Mouse (Mus musculus): ENCODE results near the gene Tfip11. TPM values are rescaled to one million over a fixed set of nuclear protein-coding genes. Genes with fewer than 3 reads are reported as not detected.
A peak's percentile ranks its signal among the peaks of the same experiment; 100 is the strongest.
"Not testable (repeated sequence)": the region's sequence is repeated elsewhere in the genome, so short reads cannot be mapped to it uniquely, and the experiment has no call there.

Gene Tfip11
- polyA plus RNA-seq, 1 experiment from 2014 or later, result 16.6 TPM

- Histone ChIP-seq H3K27me3 (ENCODE audit: control insufficient read depth, insufficient read depth, low read length) (no peaks in the 10 kb centered on the region), H3K9ac (replicated peaks; ENCODE audit: low read depth, low read length) (no peak overlapping the region), H3K4me1 (ENCODE audit: control insufficient read depth, insufficient read depth, low read length) (no peaks in the 10 kb centered on the region), H3K9me3 (ENCODE audit: control insufficient read depth, low read depth, low read length) (no peaks in the 10 kb centered on the region), H3K4me3 (ENCODE audit: low read depth, low read length) (no peak overlapping the region), H3K36me3 (ENCODE audit: control insufficient read depth, insufficient read depth, low read length) (no peaks in the 10 kb centered on the region; the same call in none of the 2 replicates), H3K4me2 (replicated peaks; ENCODE audit: low read depth, low read length) (no peak overlapping the region), H3K27ac (ENCODE audit: low read length) (0 out of 2 replicates have a peak overlapping the region, but pooled peaks have one; percentile 11)
- 79% methylated on average over 4 of the region's 4 CpGs for WGBS
- ATAC-seq (ENCODE audit: insufficient number of reproducible peaks, insufficient read depth, low FRiP score, low read depth), result no peak
These were observed 24.5 kb upstream of the Tfip11 start for GRCm38 (mm10) chr5:112301694-112302093.

- no peak overlapping the region for H3K9ac ChIP-seq (replicated peaks; ENCODE audit: low read depth, low read length)
- H3K4me1 ChIP-seq (ENCODE audit: control insufficient read depth, insufficient read depth, low read length), result no peaks in the 10 kb centered on the region
- no peak overlapping the region for H3K4me3 ChIP-seq (ENCODE audit: low read depth, low read length)
- no peak overlapping the region for H3K4me2 ChIP-seq (replicated peaks; ENCODE audit: low read depth, low read length)
- H3K27ac ChIP-seq (ENCODE audit: low read length), result no peak overlapping the region
- peak; percentile 81 for ATAC-seq (ENCODE audit: insufficient number of reproducible peaks, insufficient read depth, low FRiP score, low read depth)
- WGBS, result 66% methylated on average over 5 of the region's 5 CpGs
- no peaks in the 10 kb centered on the region for H3K27me3 ChIP-seq (ENCODE audit: control insufficient read depth, insufficient read depth, low read length)
- no peaks in the 10 kb centered on the region; the same call in none of the 2 replicates for H3K36me3 ChIP-seq (ENCODE audit: control insufficient read depth, insufficient read depth, low read length)
- H3K9me3 ChIP-seq (ENCODE audit: control insufficient read depth, low read depth, low read length), result no peaks in the 10 kb centered on the region
These were observed 23.8 kb upstream of the Tfip11 start for GRCm38 (mm10) chr5:112302310-112302709.

- Histone ChIP-seq H3K9ac (replicated peaks; ENCODE audit: low read depth, low read length) (no peak overlapping the region), H3K27ac (ENCODE audit: low read length) (no peak overlapping the region), H3K9me3 (ENCODE audit: control insufficient read depth, low read depth, low read length) (no peaks in the 10 kb centered on the region), H3K36me3 (ENCODE audit: control insufficient read depth, insufficient read depth, low read length) (peaks cover 20% of the 10 kb centered on the region), H3K27me3 (ENCODE audit: control insufficient read depth, insufficient read depth, low read length) (no peaks in the 10 kb centered on the region), H3K4me1 (ENCODE audit: control insufficient read depth, insufficient read depth, low read length) (no peaks in the 10 kb centered on the region), H3K4me2 (replicated peaks; ENCODE audit: low read depth, low read length) (no peak overlapping the region), H3K4me3 (ENCODE audit: low read depth, low read length) (no peak overlapping the region)
- 74% methylated on average over 5 of the region's 5 CpGs for WGBS
- ATAC-seq (ENCODE audit: insufficient number of reproducible peaks, insufficient read depth, low FRiP score, low read depth), result no peak
These were observed 20.3 kb upstream of the Tfip11 start for GRCm38 (mm10) chr5:112305842-112306241.

- no peaks in the 10 kb centered on the region for H3K9me3 ChIP-seq (ENCODE audit: control insufficient read depth, low read depth, low read length)
- H3K4me2 ChIP-seq (replicated peaks; ENCODE audit: low read depth, low read length), result no peak overlapping the region
- 78% methylated on average over 11 of the region's 11 CpGs for WGBS
- no peak overlapping the region for H3K9ac ChIP-seq (replicated peaks; ENCODE audit: low read depth, low read length)
- ATAC-seq (ENCODE audit: insufficient number of reproducible peaks, insufficient read depth, low FRiP score, low read depth), result no peak
- H3K27me3 ChIP-seq (ENCODE audit: control insufficient read depth, insufficient read depth, low read length), result no peaks in the 10 kb centered on the region
- no peak overlapping the region for H3K4me3 ChIP-seq (ENCODE audit: low read depth, low read length)
- H3K36me3 ChIP-seq (ENCODE audit: control insufficient read depth, insufficient read depth, low read length), result peaks cover 33% of the 10 kb centered on the region
- no peaks in the 10 kb centered on the region; the same call in 1 of the 2 replicates for H3K4me1 ChIP-seq (ENCODE audit: control insufficient read depth, insufficient read depth, low read length)
- no peak overlapping the region for H3K27ac ChIP-seq (ENCODE audit: low read length)
These were observed 12.8 kb upstream of the Tfip11 start for GRCm38 (mm10) chr5:112313222-112313885.

- Histone ChIP-seq H3K9me3 (ENCODE audit: control insufficient read depth, low read depth, low read length) (no peaks in the 10 kb centered on the region), H3K4me2 (replicated peaks; ENCODE audit: low read depth, low read length) (no peak overlapping the region), H3K27me3 (ENCODE audit: control insufficient read depth, insufficient read depth, low read length) (no peaks in the 10 kb centered on the region), H3K27ac (ENCODE audit: low read length) (no peak overlapping the region), H3K36me3 (ENCODE audit: control insufficient read depth, insufficient read depth, low read length) (peaks cover 11% of the 10 kb centered on the region), H3K9ac (replicated peaks; ENCODE audit: low read depth, low read length) (no peak overlapping the region), H3K4me1 (ENCODE audit: control insufficient read depth, insufficient read depth, low read length) (no peaks in the 10 kb centered on the region; the same call in 1 of the 2 replicates), H3K4me3 (ENCODE audit: low read depth, low read length) (no peak overlapping the region)
- ATAC-seq (ENCODE audit: insufficient number of reproducible peaks, insufficient read depth, low FRiP score, low read depth), result no peak
- WGBS, result 77% methylated on average over 5 of the region's 5 CpGs
These were observed 9.7 kb upstream of the Tfip11 start for GRCm38 (mm10) chr5:112316468-112316867.

GRCm38 (mm10) chr5:112317328-112317727 lies 8.8 kb upstream of the Tfip11 start:
- no peaks in the 10 kb centered on the region for H3K9me3 ChIP-seq (ENCODE audit: control insufficient read depth, low read depth, low read length)
- no peak overlapping the region for H3K27ac ChIP-seq (ENCODE audit: low read length)
- no peak overlapping the region for H3K4me2 ChIP-seq (replicated peaks; ENCODE audit: low read depth, low read length)
- H3K4me3 ChIP-seq (ENCODE audit: low read depth, low read length), result no peak overlapping the region
- ATAC-seq (ENCODE audit: insufficient number of reproducible peaks, insufficient read depth, low FRiP score, low read depth), result no peak
- no peaks in the 10 kb centered on the region for H3K27me3 ChIP-seq (ENCODE audit: control insufficient read depth, insufficient read depth, low read length)
- no peaks in the 10 kb centered on the region; the same call in 1 of the 2 replicates for H3K4me1 ChIP-seq (ENCODE audit: control insufficient read depth, insufficient read depth, low read length)
- 40% methylated on average over 5 of the region's 5 CpGs for WGBS
- no peak overlapping the region for H3K9ac ChIP-seq (replicated peaks; ENCODE audit: low read depth, low read length)
- H3K36me3 ChIP-seq (ENCODE audit: control insufficient read depth, insufficient read depth, low read length), result peaks cover 11% of the 10 kb centered on the region

- not testable (repeated sequence) for H3K27me3 ChIP-seq (ENCODE audit: control insufficient read depth, insufficient read depth, low read length); H3K9ac ChIP-seq (replicated peaks; ENCODE audit: low read depth, low read length); H3K36me3 ChIP-seq (ENCODE audit: control insufficient read depth, insufficient read depth, low read length); H3K27ac ChIP-seq (ENCODE audit: low read length); H3K4me3 ChIP-seq (ENCODE audit: low read depth, low read length); H3K9me3 ChIP-seq (ENCODE audit: control insufficient read depth, low read depth, low read length); H3K4me1 ChIP-seq (ENCODE audit: control insufficient read depth, insufficient read depth, low read length); H3K4me2 ChIP-seq (replicated peaks; ENCODE audit: low read depth, low read length)
- peak; percentile 42; the same call in 1 of the 2 replicates for ATAC-seq (ENCODE audit: insufficient number of reproducible peaks, insufficient read depth, low FRiP score, low read depth)
- 65% methylated on average over 2 of the region's 2 CpGs for WGBS
These were observed 6.8 kb upstream of the Tfip11 start for GRCm38 (mm10) chr5:112319343-112319742.

GRCm38 (mm10) chr5:112320379-112320778 lies 5.8 kb upstream of the Tfip11 start:
- H3K27me3 ChIP-seq (ENCODE audit: control insufficient read depth, insufficient read depth, low read length), result no peaks in the 10 kb centered on the region
- no peak overlapping the region for H3K9ac ChIP-seq (replicated peaks; ENCODE audit: low read depth, low read length)
- no peaks in the 10 kb centered on the region for H3K36me3 ChIP-seq (ENCODE audit: control insufficient read depth, insufficient read depth, low read length)
- H3K4me3 ChIP-seq (ENCODE audit: low read depth, low read length), result no peak overlapping the region
- no peak for ATAC-seq (ENCODE audit: insufficient number of reproducible peaks, insufficient read depth, low FRiP score, low read depth)
- H3K4me1 ChIP-seq (ENCODE audit: control insufficient read depth, insufficient read depth, low read length), result peaks cover 9% of the 10 kb centered on the region
- H3K9me3 ChIP-seq (ENCODE audit: control insufficient read depth, low read depth, low read length), result no peaks in the 10 kb centered on the region
- no peak overlapping the region for H3K4me2 ChIP-seq (replicated peaks; ENCODE audit: low read depth, low read length)
- WGBS, result 81% methylated on average over 5 of the region's 5 CpGs
- no peak overlapping the region for H3K27ac ChIP-seq (ENCODE audit: low read length)

- WGBS, result 76% methylated on average over 6 of the region's 6 CpGs
- no peak for ATAC-seq (ENCODE audit: insufficient number of reproducible peaks, insufficient read depth, low FRiP score, low read depth)
These were observed 5.2 kb upstream of the Tfip11 start for GRCm38 (mm10) chr5:112320936-112321335.

More at GRCm38 (mm10) chr5:112320936-112321335, 5.2 kb upstream of the Tfip11 start:
- Histone ChIP-seq H3K27me3 (ENCODE audit: control insufficient read depth, insufficient read depth, low read length) (no peaks in the 10 kb centered on the region), H3K27ac (ENCODE audit: low read length) (no peak overlapping the region), H3K4me3 (ENCODE audit: low read depth, low read length) (no peak overlapping the region), H3K4me1 (ENCODE audit: control insufficient read depth, insufficient read depth, low read length) (peaks cover 12% of the 10 kb centered on the region), H3K36me3 (ENCODE audit: control insufficient read depth, insufficient read depth, low read length) (no peaks in the 10 kb centered on the region), H3K9ac (replicated peaks; ENCODE audit: low read depth, low read length) (no peak overlapping the region), H3K4me2 (replicated peaks; ENCODE audit: low read depth, low read length) (no peak overlapping the region), H3K9me3 (ENCODE audit: control insufficient read depth, low read depth, low read length) (no peaks in the 10 kb centered on the region)

Data from stomach, embryonic 14.5 days (tissue).